Mouse (Mus musculus) 3T3-L1 (cell line): ENCODE measurements around the gene Vamp2.
A peak's percentile ranks its signal among the peaks of the same experiment; 100 is the strongest.

Experiments
- DNase-seq: peaks from one replicate; pipeline ENCODE4 v3.0.0-alpha.2; 2015; ENCODE audit warnings: low read depth, low spot score

Gene Vamp2

GRCm38 (mm10) chr11:69111865-69112264 lies 23.6 kb downstream of the Vamp2 start:
- no peak for DNase-seq

GRCm38 (mm10) chr11:69114018-69114417 lies 25.7 kb downstream of the Vamp2 start:
- DNase-seq: peak; percentile 51

- DNase-seq: no peak
These were observed 26.3 kb downstream of the Vamp2 start for GRCm38 (mm10) chr11:69114621-69115020.

GRCm38 (mm10) chr11:69116843-69117242 lies 28.6 kb downstream of the Vamp2 start:
- no peak for DNase-seq

- DNase-seq: peak; percentile 74
These were observed 29.7 kb downstream of the Vamp2 start for GRCm38 (mm10) chr11:69117737-69118695.

- peak; percentile 94 for DNase-seq
These were observed 30.5 kb downstream of the Vamp2 start for GRCm38 (mm10) chr11:69118765-69119164.

GRCm38 (mm10) chr11:69119446-69120155 lies 31.3 kb downstream of the Vamp2 start:
- no peak for DNase-seq

GRCm38 (mm10) chr11:69120221-69121000 lies 32.1 kb downstream of the Vamp2 start, which contains the start of gene Hes7:
Gene Hes7 (plus strand): TSS chr11:69120404.
- DNase-seq: no peak

GRCm38 (mm10) chr11:69121001-69121740 lies 32.9 kb downstream of the Vamp2 start:
- DNase-seq: peak; percentile 48

- DNase-seq: peak; percentile 61
These were observed 33.5 kb downstream of the Vamp2 start for GRCm38 (mm10) chr11:69121741-69122335.

GRCm38 (mm10) chr11:69122336-69122951 lies 34.2 kb downstream of the Vamp2 start, which contains the start of gene 9130213A22Rik:
Gene 9130213A22Rik (minus strand): TSS chr11:69122589.
- DNase-seq: peak; percentile 80

- peak; percentile 96 for DNase-seq
These were observed 34.9 kb downstream of the Vamp2 start for GRCm38 (mm10) chr11:69123056-69123692.

- DNase-seq: peak; percentile 98
These were observed 35.6 kb downstream of the Vamp2 start for GRCm38 (mm10) chr11:69123693-69124497.

- peak; percentile 89 for DNase-seq
These were observed 36.2 kb downstream of the Vamp2 start for GRCm38 (mm10) chr11:69124498-69124847.

GRCm38 (mm10) chr11:69125041-69125851 lies 37.0 kb downstream of the Vamp2 start:
- peak; percentile 98 for DNase-seq

GRCm38 (mm10) chr11:69125852-69125918 lies 37.4 kb downstream of the Vamp2 start, which contains the start of gene Aloxe3:
Gene Aloxe3 (plus strand): TSS chr11:69125896.
- DNase-seq: no peak

GRCm38 (mm10) chr11:69125919-69126705 lies 37.8 kb downstream of the Vamp2 start:
- DNase-seq: no peak

GRCm38 (mm10) chr11:69126706-69127095 lies 38.4 kb downstream of the Vamp2 start:
- DNase-seq: no peak
